Mouse (Mus musculus) heart, postnatal 14 days (tissue): Measurements from ENCODE around the gene Opalin. TPM values are rescaled to one million over a fixed set of nuclear protein-coding genes. Genes with fewer than 3 reads are reported as not detected.
A peak's percentile ranks its signal among the peaks of the same experiment; 100 is the strongest.

Source experiments
- DNase-seq, 2 experiments: peaks; one replicate each; pipeline ENCODE4 v3.0.0; 2021 to 2022
- intact Hi-C: fragments of 180-260 bp; cut with DNase I; formaldehyde crosslinking; loops from one replicate; pipeline ENCODE4 v1.15.1; 2025
- long read RNA-seq, 2 experiments: library from polyadenylated mRNA; stranded (forward); transcript quantifications; one replicate each; pipeline ENCODE4 v2.0.0; 2021
- total RNA-seq, 2 experiments: library from RNA; stranded (reverse); gene quantifications; 2 replicates each; pipeline ENCODE4 v1.2.3; 2021

Gene Opalin
- total RNA-seq: not detected
- long read RNA-seq, experiment 1: 0 reads
- long read RNA-seq, experiment 2: 0 reads

- no peak for DNase-seq
- intact Hi-C loops: no loop called here
Observed at GRCm38 (mm10) chr19:41076906-41077305, at the start of gene Opalin. Gene Opalin, minus strand, starts transcription at chr19:41077113.

GRCm38 (mm10) chr19:41123009-41123408, 46.1 kb upstream of the Opalin start:
- intact Hi-C loops: no loop called here

GRCm38 (mm10) chr19:41119924-41120323, 43.0 kb upstream of the Opalin start:
- peak; percentile 15 to 27 for DNase-seq
- intact Hi-C loops: no loop called here

More at GRCm38 (mm10) chr19:41123009-41123408, 46.1 kb upstream of the Opalin start:
- DNase-seq: no peak

GRCm38 (mm10) chr19:41118346-41118745, 41.4 kb upstream of the Opalin start:
- DNase-seq: no peak
- intact Hi-C loops: no loop called here

- intact Hi-C loops: no loop called here
- DNase-seq: no peak
Observed at GRCm38 (mm10) chr19:41117334-41117733, 40.4 kb upstream of the Opalin start.

GRCm38 (mm10) chr19:41114611-41115010, 37.7 kb upstream of the Opalin start:
- intact Hi-C loops: loop anchor here (5.0 kb wide), 1 partner anchor 38 kb away; no protein-coding TSS in a partner anchor

GRCm38 (mm10) chr19:41113911-41114531, 37.1 kb upstream of the Opalin start:
- DNase-seq: no peak
- intact Hi-C loops: loop anchor here (5.0 kb wide), 1 partner anchor 38 kb away; no protein-coding TSS in a partner anchor

More at GRCm38 (mm10) chr19:41114611-41115010, 37.7 kb upstream of the Opalin start:
- DNase-seq: no peak

GRCm38 (mm10) chr19:41112609-41113008, 35.7 kb upstream of the Opalin start:
- no peak for DNase-seq
- intact Hi-C loops: loop anchor here (5.0 kb wide), 1 partner anchor 40 kb away; no protein-coding TSS in a partner anchor

GRCm38 (mm10) chr19:41109991-41110390, 33.1 kb upstream of the Opalin start:
- DNase-seq: no peak
- intact Hi-C loops: loop anchor here (5.0 kb wide), 1 partner anchor 42 kb away; no protein-coding TSS in a partner anchor

- intact Hi-C loops: no loop called here
- DNase-seq: peak in 1 of 2 experiments; percentile 26
Observed at GRCm38 (mm10) chr19:41109496-41109895, 32.6 kb upstream of the Opalin start.

- no peak for DNase-seq
- intact Hi-C loops: no loop called here
Observed at GRCm38 (mm10) chr19:41108666-41109065, 31.8 kb upstream of the Opalin start.

GRCm38 (mm10) chr19:41107530-41107929, 30.6 kb upstream of the Opalin start:
- intact Hi-C loops: no loop called here
- DNase-seq: no peak

GRCm38 (mm10) chr19:41104922-41105321, 28.0 kb upstream of the Opalin start:
- intact Hi-C loops: loop anchor here (2.0 kb wide), 2 partner anchors 100 to 140 kb away; no protein-coding TSS in a partner anchor
- DNase-seq: peak; percentile 35 to 45

- peak; percentile 65 to 78 for DNase-seq
- intact Hi-C loops: no loop called here
Observed at GRCm38 (mm10) chr19:41101390-41101789, 24.5 kb upstream of the Opalin start.

- DNase-seq: no peak
- intact Hi-C loops: no loop called here
Observed at GRCm38 (mm10) chr19:41100863-41101262, 23.9 kb upstream of the Opalin start.

- no peak for DNase-seq
- intact Hi-C loops: no loop called here
Observed at GRCm38 (mm10) chr19:41097038-41097437, 20.1 kb upstream of the Opalin start.

GRCm38 (mm10) chr19:41091901-41092300, 15.0 kb upstream of the Opalin start:
- intact Hi-C loops: no loop called here
- DNase-seq: no peak

- intact Hi-C loops: loop anchor here (5.0 kb wide), 2 partner anchors 152 to 672 kb away; no protein-coding TSS in a partner anchor
- DNase-seq: peak; percentile 47 to 76
Observed at GRCm38 (mm10) chr19:41089833-41090232, 12.9 kb upstream of the Opalin start.

- intact Hi-C loops: loop anchor here (5.0 kb wide), 2 partner anchors 154 to 674 kb away; no protein-coding TSS in a partner anchor
- no peak for DNase-seq
Observed at GRCm38 (mm10) chr19:41088491-41088890, 11.6 kb upstream of the Opalin start.

GRCm38 (mm10) chr19:41087901-41088300, 11.0 kb upstream of the Opalin start:
- intact Hi-C loops: loop anchor here (5.0 kb wide), 2 partner anchors 154 to 674 kb away; no protein-coding TSS in a partner anchor

GRCm38 (mm10) chr19:41086700-41087099, 9.8 kb upstream of the Opalin start:
- intact Hi-C loops: loop anchor here (5.0 kb wide), 2 partner anchors 156 to 676 kb away; no protein-coding TSS in a partner anchor

More at GRCm38 (mm10) chr19:41087901-41088300, 11.0 kb upstream of the Opalin start:
- no peak for DNase-seq

GRCm38 (mm10) chr19:41086289-41086688, 9.4 kb upstream of the Opalin start:
- DNase-seq: no peak
- intact Hi-C loops: loop anchor here (5.0 kb wide), 2 partner anchors 156 to 676 kb away; no protein-coding TSS in a partner anchor

More at GRCm38 (mm10) chr19:41086700-41087099, 9.8 kb upstream of the Opalin start:
- DNase-seq: peak; percentile 72 to 82
